Mouse (Mus musculus) cerebellum, adult 18-20 months (tissue): Measurements from ENCODE around the gene Sugp1.

Experiments used
- DNase-seq, 2 experiments: peaks; one replicate each; pipeline ENCODE4 v3.0.0; 2021

Sugp1 gene

DNA sequence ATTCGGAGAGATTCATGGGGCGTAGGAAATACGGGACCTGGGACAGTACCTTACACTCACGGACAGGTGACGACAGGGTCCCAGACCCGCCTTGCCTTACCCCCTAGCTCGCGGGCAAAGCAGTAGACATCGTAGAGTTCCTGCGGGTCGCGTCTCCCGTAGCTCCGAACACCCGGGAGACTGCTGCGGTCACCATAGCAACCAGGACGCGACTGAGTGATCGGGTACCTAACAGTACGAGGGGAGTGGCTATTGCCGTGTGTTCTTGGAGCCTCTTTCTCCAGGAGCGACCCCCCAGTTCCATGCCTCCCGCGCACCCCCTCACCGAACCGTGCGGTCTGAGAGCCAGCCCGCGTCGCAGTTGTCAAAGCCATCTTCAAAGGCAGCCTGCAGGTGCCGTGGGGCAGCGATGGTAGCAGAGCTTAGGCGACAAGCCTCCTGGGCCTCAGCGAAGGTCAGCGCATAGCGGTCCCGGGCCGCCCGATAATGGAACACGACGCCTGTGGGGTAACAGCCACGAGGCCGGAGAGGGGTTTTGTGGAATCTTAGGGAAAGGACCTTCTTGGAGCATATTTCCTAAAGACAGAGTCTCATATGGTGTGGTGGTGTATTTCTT is 69.9 kb downstream of the Sugp1 start:
- no peak for DNase-seq

DNA sequence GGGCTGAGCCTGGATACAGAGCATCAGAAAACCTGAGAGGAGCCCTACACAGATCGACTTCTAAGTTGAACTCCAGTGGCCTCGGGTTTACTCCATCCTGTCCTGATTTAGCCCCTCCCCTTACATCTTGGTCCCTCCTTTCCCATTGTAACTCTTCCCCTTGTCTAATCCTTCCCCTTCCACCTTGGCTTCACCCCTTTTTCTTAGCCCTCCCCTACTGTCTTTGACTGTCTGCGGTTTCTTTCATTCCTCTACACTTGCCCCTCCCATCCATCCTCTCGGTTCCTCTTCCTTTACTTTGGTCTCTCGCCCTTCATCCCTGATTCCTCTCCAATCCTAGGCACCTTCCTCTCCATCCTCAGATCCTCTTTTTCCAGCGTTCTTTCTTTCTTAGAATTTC is 71.9 kb downstream of the Sugp1 start:
- no peak for DNase-seq

GRCm38 (mm10) chr8:70114892-70115291 is 72.3 kb downstream of the Sugp1 start:
- DNase-seq, result no peak

DNA sequence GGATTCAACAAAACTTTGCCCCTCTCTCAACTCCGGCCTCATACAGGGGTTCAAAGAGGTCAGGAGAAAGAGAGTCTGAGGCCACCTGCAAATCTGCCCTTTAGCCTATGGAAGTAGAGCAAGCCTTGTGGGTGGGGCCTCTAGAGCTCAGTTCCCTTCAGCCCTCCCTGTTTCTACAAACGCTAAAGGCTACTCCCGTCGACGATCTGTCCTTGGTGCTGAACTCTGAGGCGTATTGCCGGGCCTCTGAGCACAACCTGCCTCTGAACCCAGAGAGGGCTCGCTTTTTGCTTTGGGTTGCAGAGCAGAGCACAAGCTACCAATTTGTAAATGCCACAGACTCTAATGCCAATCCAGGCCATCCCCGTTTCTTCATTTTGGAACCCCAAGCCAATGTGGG is 75.0 kb downstream of the Sugp1 start:
- no peak for DNase-seq

GRCm38 (mm10) chr8:70118726-70119700 is 76.4 kb downstream of the Sugp1 start:
- no peak for DNase-seq

- DNase-seq, result peak; percentile 88 to 90
Measured at GRCm38 (mm10) chr8:70120667-70121066, 78.1 kb downstream of the Sugp1 start, which contains the start of gene Ncan. Gene Ncan, minus strand, starts transcription at chr8:70120873.
